Comparison of ENCODE assay signal across 23 mouse cellular contexts in genomic region chr13:115630603-115631002, GRCm38 (mm10).
DNase-seq lines count a peak whose midpoint lies in the region; ATAC-seq and TF ChIP-seq lines count a peak whose summit lies in the region.
"Had no signal": no experiment of that assay in that cellular context is flagged by ENCODE, and none has a peak within 500 bp of the region (broad histone marks: within the 10 kb centered on the region; RNA-seq: fewer than 3 reads in every experiment).

No protein-coding gene starts in this region.

- H3K4me3 ChIP-seq in liver, adult 2 months (ENCODE audit: insufficient read depth, low read depth, low read length) = no peak overlapping the region
- H3K4me3 ChIP-seq in CH12.LX (replicated peaks in 1 of 3; ENCODE audit: low read depth in 2 of 3, low read length in 2 of 3, poor library complexity in 1 of 3) = no peak overlapping the region
- no peak overlapping the region for H3K4me3 ChIP-seq in MEL (ENCODE audit: control insufficient read depth in 1 of 2, insufficient read depth in 1 of 2, low read depth in 2 of 2, low read length in 2 of 2)
- H3K4me3 ChIP-seq: embryonic facial prominence, embryonic 13.5 days; embryonic facial prominence, embryonic 15.5 days; erythroblast, embryonic 14.5 days; forebrain, embryonic 10.5 days; forebrain, embryonic 12.5 days had no signal

- TF ChIP-seq EP300 in CH12.LX (IDR thresholded peaks at IDR 0.05; ENCODE audit: low read length) (no peak), MEL (IDR thresholded peaks at IDR 0.05; ENCODE audit: low read depth in 1 of 2, low read length in 2 of 2) (no peak)

- TF ChIP-seq POLR2A in liver, adult 2 months (IDR thresholded peaks at IDR 0.05; ENCODE audit: extremely low read depth, insufficient read depth, low read length) = no peak
- TF ChIP-seq POLR2A in CH12.LX (IDR thresholded peaks at IDR 0.05; ENCODE audit: low read depth, low read length) (no peak), MEL (IDR thresholded peaks at IDR 0.05; ENCODE audit: control insufficient read depth in 1 of 2, insufficient read depth in 1 of 2, low read depth in 1 of 2, low read length in 2 of 2, poor library complexity in 1 of 2) (no peak)

- no peaks in the 10 kb centered on the region for H3K36me3 ChIP-seq in liver, adult 2 months (ENCODE audit: control insufficient read depth, insufficient read depth, low read length)
- no peaks in the 10 kb centered on the region for H3K36me3 ChIP-seq in CH12.LX (replicated peaks in 1 of 2; ENCODE audit: control insufficient read depth in 1 of 2, insufficient read depth in 1 of 2, low read length in 1 of 2)
- no peaks in the 10 kb centered on the region for H3K36me3 ChIP-seq in MEL (ENCODE audit: control insufficient read depth in 1 of 2, insufficient read depth in 2 of 2, low read length in 2 of 2)
- H3K36me3 ChIP-seq: embryonic facial prominence, embryonic 13.5 days; embryonic facial prominence, embryonic 15.5 days; forebrain, embryonic 10.5 days; forebrain, embryonic 12.5 days; G1E had no signal

- 12% methylated on average over 2 of the region's 2 CpGs for WGBS in liver, adult 2 months

- ATAC-seq in frontal cortex, adult (ENCODE audit: low TSS enrichment) = no peak
- ATAC-seq: CD4-positive, CD25-positive, alpha-beta regulatory T cell, adult 4 months had no signal

- H3K79me2 ChIP-seq in liver, adult 2 months (ENCODE audit: control insufficient read depth, insufficient read depth, low read length) = no peaks in the 10 kb centered on the region
- H3K79me2 ChIP-seq in CH12.LX (replicated peaks; ENCODE audit: control insufficient read depth, extremely low read depth, insufficient read depth, poor library complexity, severe bottlenecking) (no peaks in the 10 kb centered on the region), MEL (ENCODE audit: control insufficient read depth, insufficient read depth, low read length, poor library complexity) (no peaks in the 10 kb centered on the region)

- no peak for TF ChIP-seq CTCF in liver, adult 2 months (IDR thresholded peaks at IDR 0.05; ENCODE audit: low read depth, low read length)
- TF ChIP-seq CTCF in CH12.LX (conservative IDR thresholded peaks at IDR 0.05 in 1 of 2, IDR thresholded peaks at IDR 0.05 in 1 of 2; ENCODE audit: low read depth in 2 of 2, low read length in 2 of 2) (no peak), MEL (IDR thresholded peaks at IDR 0.05 in 2 of 3, conservative IDR thresholded peaks at IDR 0.05 in 1 of 3; ENCODE audit: control insufficient read depth in 1 of 3, insufficient read depth in 1 of 3, low read depth in 2 of 3, low read length in 3 of 3, poor library complexity in 1 of 3, severe bottlenecking in 1 of 3) (no peak)

- H3K9ac ChIP-seq in liver, adult 2 months (ENCODE audit: low read depth, low read length) = no peak overlapping the region
- H3K9ac ChIP-seq in CH12.LX (ENCODE audit: insufficient read depth, low read depth) = no peak overlapping the region
- H3K9ac ChIP-seq in MEL (ENCODE audit: control insufficient read depth, low read depth, low read length, poor library complexity, severe bottlenecking) = no peak overlapping the region
- H3K9ac ChIP-seq: embryonic facial prominence, embryonic 13.5 days; embryonic facial prominence, embryonic 15.5 days; forebrain, embryonic 12.5 days; forebrain, postnatal 0 days had no signal

- H3K9me3 ChIP-seq in CH12.LX (replicated peaks; ENCODE audit: low read length) = peaks cover 28% of the 10 kb centered on the region
- H3K9me3 ChIP-seq in MEL (replicated peaks; ENCODE audit: insufficient read depth, low read length) = no peaks in the 10 kb centered on the region
- H3K9me3 ChIP-seq: embryonic facial prominence, embryonic 13.5 days; embryonic facial prominence, embryonic 15.5 days; forebrain, embryonic 10.5 days; forebrain, embryonic 12.5 days had no signal

- H3K27ac ChIP-seq in liver, adult 2 months (replicated peaks; ENCODE audit: insufficient read depth, low read depth, low read length) = no peak overlapping the region
- H3K27ac ChIP-seq in CH12.LX (ENCODE audit: insufficient read depth, low read depth) (no peak overlapping the region), MEL (ENCODE audit: control insufficient read depth, low read depth, low read length) (no peak overlapping the region)
- H3K27ac ChIP-seq: embryonic facial prominence, embryonic 13.5 days; embryonic facial prominence, embryonic 15.5 days; forebrain, embryonic 10.5 days; forebrain, embryonic 12.5 days had no signal

- in situ Hi-C loops in CH12.LX (cut with MboI; ENCODE audit: low pct_ligation_motif_present, low pct_unique_long_range_greater_than_20kb, low sequenced_read_pairs) = no loop called here

- dilution Hi-C loops in CH12.LX (cut with MboI; ENCODE audit: extremely low pct_ligation_motif_present, extremely low pct_unique_long_range_greater_than_20kb, low sequenced_read_pairs) = no loop called here

- H3K4me1 ChIP-seq in liver, adult 2 months (ENCODE audit: control insufficient read depth, insufficient read depth, low read length) = no peaks in the 10 kb centered on the region; the same call in 1 of the 2 replicates
- H3K4me1 ChIP-seq in CH12.LX (ENCODE audit: control insufficient read depth in 1 of 2, insufficient read depth in 2 of 2) (no peaks in the 10 kb centered on the region), MEL (ENCODE audit: control insufficient read depth in 1 of 2, insufficient read depth in 2 of 2, low read length in 2 of 2) (no peaks in the 10 kb centered on the region)
- H3K4me1 ChIP-seq: embryonic facial prominence, embryonic 13.5 days; embryonic facial prominence, embryonic 15.5 days had no signal

- TF ChIP-seq RAD21 in CH12.LX (IDR thresholded peaks at IDR 0.05; ENCODE audit: low read depth, low read length) = no peak
- no peak for TF ChIP-seq RAD21 in MEL (IDR thresholded peaks at IDR 0.05; ENCODE audit: low read depth, low read length)

- no peak overlapping the region for H3K4me2 ChIP-seq in CH12.LX (ENCODE audit: insufficient read depth, low read depth, poor library complexity, severe bottlenecking)
- H3K4me2 ChIP-seq: embryonic facial prominence, embryonic 13.5 days; embryonic facial prominence, embryonic 15.5 days; forebrain, embryonic 12.5 days had no signal

- DNase-seq in liver, adult 2 months (ENCODE audit: extremely low read depth, low read depth, low spot score) = peak; percentile 67
- DNase-seq in liver (no peak), CH12.LX (ENCODE audit: extremely low read depth) (no peak), MEL (ENCODE audit: low read depth, low spot score) (no peak)
- DNase-seq: adrenal gland, adult 2 months; adrenal gland, postnatal 10 days; adrenal gland, postnatal 25 days; B cell, adult 2 months; cerebellum, adult 11 months; cerebellum, adult 18-20 months; cerebellum, adult 8-10 months; cerebellum, adult 9-11 months; cerebellum, postnatal 14 days; cerebellum, postnatal 36 days; forebrain, postnatal 0 days had no signal

- H3K27me3 ChIP-seq in liver, adult 2 months (ENCODE audit: control insufficient read depth, insufficient read depth, low read length) = no peaks in the 10 kb centered on the region
- H3K27me3 ChIP-seq in CH12.LX (replicated peaks) = no peaks in the 10 kb centered on the region
- peaks cover 0 to 2% of the 10 kb centered on the region in 2 experiments; a peak in 1 of 4 replicates for H3K27me3 ChIP-seq in MEL (ENCODE audit: control insufficient read depth in 1 of 2, insufficient read depth in 2 of 2, low read length in 2 of 2)
- H3K27me3 ChIP-seq: embryonic facial prominence, embryonic 13.5 days; embryonic facial prominence, embryonic 15.5 days had no signal

TF ChIP-seq in CH12.LX, 34 proteins besides CTCF, POLR2A, EP300 and RAD21:
- TF ChIP-seq MAFK (IDR thresholded peaks at IDR 0.05; ENCODE audit: insufficient replicate concordance, low read length) = peak; percentile 96
- TF ChIP-seq KAT2A (IDR thresholded peaks at IDR 0.05; ENCODE audit: insufficient replicate concordance, low read length) = no peak

TF ChIP-seq in MEL, 35 proteins besides CTCF, POLR2A, EP300 and RAD21:
- no peak for TF ChIP-seq SIN3A (IDR thresholded peaks at IDR 0.05; ENCODE audit: low read length)
- no peak for TF ChIP-seq ETS1 (IDR thresholded peaks at IDR 0.05; ENCODE audit: low read depth, low read length)
- TF ChIP-seq MAFK (IDR thresholded peaks at IDR 0.05; ENCODE audit: borderline replicate concordance, low read depth, low read length) = peak; percentile 94
- no peak for TF ChIP-seq UBTF (IDR thresholded peaks at IDR 0.05; ENCODE audit: borderline replicate concordance, insufficient read depth, low read depth, low read length)
- no peak for TF ChIP-seq RCOR1 (IDR thresholded peaks at IDR 0.05; ENCODE audit: low read depth, low read length)
